Mouse (Mus musculus) bone marrow macrophage, adult 2 months (primary cell): ENCODE measurements around the gene Csf2rb2. TPM values are rescaled to one million over a fixed set of nuclear protein-coding genes. Genes with fewer than 3 reads are reported as not detected.

Source experiments
- H3K27ac ChIP-seq: 2 replicates; pipeline ENCODE4 v1.5.1; 2012; ENCODE audit warnings: low read depth, low read length; ENCODE audit not compliant: insufficient read depth
- H3K4me1 ChIP-seq: 2 replicates; pipeline ENCODE4 v1.6.1; 2012; ENCODE audit warnings: low read length; ENCODE audit not compliant: control insufficient read depth, insufficient read depth
- H3K4me3 ChIP-seq: 2 replicates; pipeline ENCODE4 v1.5.1; 2012; ENCODE audit warnings: mild to moderate bottlenecking, low read length, moderate library complexity; ENCODE audit not compliant: insufficient read depth
- CTCF ChIP-seq: IDR thresholded peaks from 2 replicates; pipeline ENCODE4 v1.5.1; 2012; ENCODE audit warnings: low read depth, mild to moderate bottlenecking, low read length, moderate library complexity
- POLR2A ChIP-seq: IDR thresholded peaks from 2 replicates; pipeline ENCODE4 v1.6.1; 2012; ENCODE audit warnings: mild to moderate bottlenecking, low read depth, low read length, borderline replicate concordance
- polyA plus RNA-seq: library from polyadenylated mRNA; stranded (reverse); fragments of >200 nt; gene quantifications from 2 replicates; pipeline ENCODE4 v1.2.4, GENCODE M21; 2012; ENCODE audit not compliant: missing spikeins, insufficient read depth, insufficient read length

The Csf2rb2 gene
- polyA plus RNA-seq, 1 experiment = 71.4 TPM

GRCm38 (mm10) chr15:78234823-78235509 is 70.6 kb downstream of the Csf2rb2 start:
- H3K27ac ChIP-seq = no peak overlapping the region
- no peak for TF ChIP-seq CTCF
- no peak for TF ChIP-seq POLR2A
- H3K4me3 ChIP-seq = no peak overlapping the region
- H3K4me1 ChIP-seq = no peaks in the 10 kb centered on the region

Other genes with a start within 250 kb of the Csf2rb2 start
- gene Cacng2, start 185.7 kb downstream of the Csf2rb2 start, polyA plus RNA-seq = not detected in 2 replicates
- gene Ift27, start 131.6 kb downstream of the Csf2rb2 start, polyA plus RNA-seq = 19.2 and 19.8 TPM in 2 replicates
- 0.83 TPM in 1 of 2 replicates, not detected in the other for gene Pvalb, start 99.3 kb downstream of the Csf2rb2 start, polyA plus RNA-seq
- 350 and 424 TPM in 2 replicates for gene Ncf4, start 60.9 kb downstream of the Csf2rb2 start, polyA plus RNA-seq
- 161 and 193 TPM in 2 replicates for gene Csf2rb, start 20.0 kb upstream of the Csf2rb2 start, polyA plus RNA-seq
- gene Tex33, start 90.2 kb upstream of the Csf2rb2 start, polyA plus RNA-seq = not detected in 2 replicates
- 1.4 and 2.1 TPM in 2 replicates for gene Tst, start 100.2 kb upstream of the Csf2rb2 start, polyA plus RNA-seq
- gene Mpst, start 100.7 kb upstream of the Csf2rb2 start, polyA plus RNA-seq = 19.2 and 21.6 TPM in 2 replicates
- gene Kctd17, start 122.8 kb upstream of the Csf2rb2 start, polyA plus RNA-seq = 4.8 and 5.3 TPM in 2 replicates
- gene Tmprss6, start 162.9 kb upstream of the Csf2rb2 start, polyA plus RNA-seq = not detected in 2 replicates
- not detected in 2 replicates for gene Il2rb, start 189.6 kb upstream of the Csf2rb2 start, polyA plus RNA-seq
- gene C1qtnf6, start 225.7 kb upstream of the Csf2rb2 start, polyA plus RNA-seq = 1.9 and 2.2 TPM in 2 replicates
- gene Sstr3, start 239.0 kb upstream of the Csf2rb2 start, polyA plus RNA-seq = not detected in 2 replicates